Mouse (Mus musculus) CH12.LX (cell line): Measurements from ENCODE around the gene Ifit3.

Experiments
- BHLHE40 ChIP-seq: IDR thresholded peaks from 2 replicates; pipeline ENCODE4 v1.6.1; 2011; ENCODE audit warnings: mild to moderate bottlenecking, low read depth, low read length, improper control_type of control experiment
- CTCF ChIP-seq, 2 experiments: IDR thresholded peaks in 1 of 2; conservative IDR thresholded peaks in 1 of 2; 2 replicates each; pipeline ENCODE4 v1.5.1; 2011 to 2012; ENCODE audit warnings: low read depth in 2 of 2, low read length in 2 of 2, improper control_type of control experiment in 1 of 2, inconsistent platforms in 1 of 2, mild to moderate bottlenecking in 1 of 2, moderate library complexity in 1 of 2
- EP300 ChIP-seq: IDR thresholded peaks from 2 replicates; pipeline ENCODE4 v1.6.1; 2011; ENCODE audit warnings: low read length, improper control_type of control experiment
- KAT2A ChIP-seq: IDR thresholded peaks from 2 replicates; pipeline ENCODE4 v1.6.1; 2012; ENCODE audit warnings: low read length, improper control_type of control experiment, inconsistent platforms; ENCODE audit not compliant: insufficient replicate concordance
- MAFK ChIP-seq: IDR thresholded peaks from 2 replicates; pipeline ENCODE4 v1.6.1; 2011; ENCODE audit warnings: low read length, improper control_type of control experiment; ENCODE audit not compliant: insufficient replicate concordance
- MAX ChIP-seq: IDR thresholded peaks from 2 replicates; pipeline ENCODE4 v1.6.1; 2011; ENCODE audit warnings: low read length, improper control_type of control experiment
- MEF2A ChIP-seq: IDR thresholded peaks from 2 replicates; pipeline ENCODE4 v1.6.1; 2014; ENCODE audit warnings: low read depth, mild to moderate bottlenecking, inconsistent platforms, low read length, improper control_type of control experiment, borderline replicate concordance
- NRF1 ChIP-seq: IDR thresholded peaks from 2 replicates; pipeline ENCODE4 v1.6.1; 2014; ENCODE audit warnings: low read depth, mild to moderate bottlenecking, inconsistent platforms, low read length, improper control_type of control experiment, moderate library complexity
- POLR2A ChIP-seq: IDR thresholded peaks from 2 replicates; pipeline ENCODE4 v1.6.1; 2011; ENCODE audit warnings: low read depth, mild to moderate bottlenecking, improper control_type of control experiment, low read length
- POLR2AphosphoS2 ChIP-seq: IDR thresholded peaks from 2 replicates; pipeline ENCODE4 v1.6.1; 2011; ENCODE audit warnings: low read depth, low read length, improper control_type of control experiment
- RAD21 ChIP-seq: IDR thresholded peaks from 2 replicates; pipeline ENCODE4 v1.6.1; 2011; ENCODE audit warnings: low read depth, mild to moderate bottlenecking, low read length, improper control_type of control experiment, moderate library complexity
- USF1 ChIP-seq: IDR thresholded peaks from 2 replicates; pipeline ENCODE4 v1.6.1; 2014; ENCODE audit warnings: low read depth, mild to moderate bottlenecking, inconsistent platforms, low read length, improper control_type of control experiment

- TF ChIP-seq POLR2A (no peak), EP300 (no peak), CTCF (conservative IDR thresholded peaks at IDR 0.05 in 1 of 2, IDR thresholded peaks at IDR 0.05 in 1 of 2; ENCODE audit: low read depth in 2 of 2, low read length in 2 of 2) (no peak), MAX (no peak), KAT2A (no peak), RAD21 (no peak), MAFK (no peak), USF1 (no peak), NRF1 (no peak), MEF2A (no peak), POLR2AphosphoS2 (no peak), BHLHE40 (no peak)
Observed at GRCm38 (mm10) chr19:34624663-34625062, 41.3 kb downstream of the Ifit3 start.
